Mouse (Mus musculus): Measurements from ENCODE around the gene Ripor1. TPM values are rescaled to one million over a fixed set of nuclear protein-coding genes. Genes with fewer than 3 reads are reported as not detected.
A peak's percentile ranks its signal among the peaks of the same experiment; 100 is the strongest.

Ripor1 gene
- total RNA-seq, 2 experiments from 2014 or later = 46.0 to 49.0 TPM

DNA sequence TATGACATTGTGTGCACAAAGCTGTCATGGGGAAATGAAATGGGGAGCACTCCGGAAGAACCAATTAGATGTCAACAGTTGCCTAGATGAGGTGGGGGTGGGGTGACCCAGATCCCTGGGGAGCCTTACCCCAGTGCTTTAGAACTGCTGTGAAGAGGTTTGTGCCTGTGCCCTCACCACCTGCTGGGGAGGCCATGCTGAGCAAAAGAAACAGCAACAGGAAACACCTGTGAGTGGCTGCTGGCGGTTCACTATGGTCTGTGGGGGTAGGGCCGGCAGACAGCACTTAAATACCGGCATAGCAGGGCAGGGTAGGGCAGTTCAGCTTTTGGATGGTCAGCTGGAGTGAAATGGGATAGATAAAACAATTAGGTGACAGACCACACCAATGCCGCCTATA, 18.1 kb downstream of the Ripor1 start:
- no peak for DNase-seq
- intact Hi-C loops (cut with DNase I) = loop anchor here (2.0 kb wide), 1 partner anchor 62 kb away; no protein-coding TSS in a partner anchor

DNA sequence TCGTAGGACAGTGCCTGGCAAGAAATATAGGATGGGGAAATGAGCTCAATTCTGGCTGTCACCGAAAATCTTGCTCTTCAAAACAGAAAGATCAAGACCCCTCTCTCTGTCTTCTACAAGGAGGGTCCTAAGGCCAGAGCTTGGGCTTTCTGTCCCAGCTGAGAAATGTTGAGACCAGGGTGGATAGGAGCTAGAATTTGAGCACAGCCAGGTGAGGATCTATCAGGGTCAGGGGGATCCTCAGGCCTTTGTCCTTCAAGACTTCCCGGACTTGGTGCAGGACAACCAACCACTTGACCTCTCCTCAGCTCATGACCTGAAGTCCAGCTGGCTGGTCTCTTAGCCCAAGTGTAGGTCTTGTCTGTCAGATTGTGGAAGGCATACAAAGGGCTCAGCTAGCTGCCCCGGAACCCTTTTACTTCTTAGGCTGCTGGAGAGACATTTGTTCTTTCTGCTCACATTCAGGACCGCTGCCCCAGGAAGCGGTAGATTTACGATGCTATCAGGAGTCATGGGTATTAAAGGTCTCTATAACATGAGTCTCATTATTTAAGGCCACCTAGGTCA, 18.7 kb downstream of the Ripor1 start:
- intact Hi-C loops (cut with DNase I) = loop anchor here (2.0 kb wide), 1 partner anchor 61 kb away; no protein-coding TSS in a partner anchor
- no peak for DNase-seq

DNA sequence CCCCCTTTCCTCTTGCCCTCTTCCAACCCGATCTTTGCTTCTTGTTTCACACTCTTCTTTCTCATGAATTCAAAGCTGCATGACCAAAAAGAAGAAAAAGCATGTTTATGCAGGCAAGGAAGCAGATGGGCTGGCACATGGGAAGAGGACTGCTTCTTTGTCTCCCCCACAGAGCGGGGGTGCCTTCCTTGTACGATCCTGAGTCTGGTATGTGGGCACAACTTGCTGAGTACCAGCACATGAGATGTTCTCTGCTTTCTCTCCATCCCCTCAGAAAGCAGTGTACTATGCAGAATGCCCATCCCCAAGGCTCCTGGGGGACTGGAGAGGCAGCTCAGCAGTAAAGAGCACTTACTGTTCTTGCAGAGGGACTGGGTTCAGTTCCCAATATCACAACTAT, 19.3 kb downstream of the Ripor1 start:
- no peak for DNase-seq

DNA sequence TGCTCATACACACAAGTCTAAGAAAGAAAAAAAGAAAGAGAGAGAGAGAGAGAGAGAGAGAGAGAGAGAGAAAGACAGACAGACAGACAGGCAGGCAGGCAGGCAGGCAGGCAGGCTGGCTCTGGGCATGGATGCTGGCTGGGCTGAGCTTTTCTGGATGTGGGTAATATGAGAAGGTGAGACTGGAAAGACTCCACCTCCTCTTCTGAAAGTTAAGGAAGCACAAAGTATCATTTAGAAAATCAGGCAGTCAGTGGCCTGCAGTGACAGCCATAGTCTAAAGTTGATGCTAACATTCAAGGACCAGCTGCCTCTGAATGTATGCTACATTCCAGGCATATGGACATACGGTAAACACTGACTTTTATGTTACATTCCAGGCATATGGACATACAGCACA, 19.8 kb downstream of the Ripor1 start:
- intact Hi-C loops (cut with DNase I) = no loop called here
- DNase-seq = no peak

More for the DNA sequence above, 19.3 kb downstream of the Ripor1 start:
- intact Hi-C loops (cut with DNase I) = no loop called here

DNA sequence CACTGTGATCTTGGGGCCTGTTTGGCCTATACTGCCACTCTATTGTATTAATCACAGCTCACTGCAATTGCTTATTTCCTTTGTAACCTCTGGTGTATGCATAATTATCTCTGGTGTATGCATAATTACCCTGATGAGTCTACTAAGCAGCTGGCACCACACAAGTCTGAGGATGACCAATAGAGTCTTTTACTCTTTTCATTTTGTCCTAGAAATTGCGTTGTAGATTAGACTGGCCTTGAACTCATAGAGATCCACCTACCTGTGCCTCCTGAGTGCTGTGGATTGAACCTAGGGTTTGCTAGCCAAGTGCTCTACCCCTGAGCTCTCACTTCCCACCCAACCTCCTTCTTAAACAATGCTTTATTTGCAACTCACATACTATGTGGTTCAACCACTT, 21.0 kb downstream of the Ripor1 start:
- intact Hi-C loops (cut with DNase I) = no loop called here
- no peak for DNase-seq

DNA sequence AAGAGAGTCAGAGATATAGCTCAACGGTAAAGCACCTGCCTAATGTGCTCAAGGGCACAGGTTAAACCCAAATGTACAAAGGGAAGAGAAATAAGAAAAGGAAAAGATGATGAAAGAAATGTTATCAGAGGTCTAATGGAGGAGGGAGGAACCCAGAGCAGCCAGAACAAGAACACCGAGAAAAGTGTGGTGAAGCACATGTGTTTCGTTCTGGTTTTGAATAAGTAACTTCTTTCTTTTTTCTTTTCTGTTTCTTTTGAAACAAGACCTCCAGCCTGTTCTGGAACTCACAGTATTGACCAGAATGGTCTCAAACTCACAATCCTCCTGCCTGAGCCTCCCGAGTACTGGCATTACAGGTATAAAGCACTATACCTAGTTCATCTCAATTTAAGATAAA, 24.3 kb downstream of the Ripor1 start:
- intact Hi-C loops (cut with DNase I) = no loop called here
- no peak for DNase-seq

DNA sequence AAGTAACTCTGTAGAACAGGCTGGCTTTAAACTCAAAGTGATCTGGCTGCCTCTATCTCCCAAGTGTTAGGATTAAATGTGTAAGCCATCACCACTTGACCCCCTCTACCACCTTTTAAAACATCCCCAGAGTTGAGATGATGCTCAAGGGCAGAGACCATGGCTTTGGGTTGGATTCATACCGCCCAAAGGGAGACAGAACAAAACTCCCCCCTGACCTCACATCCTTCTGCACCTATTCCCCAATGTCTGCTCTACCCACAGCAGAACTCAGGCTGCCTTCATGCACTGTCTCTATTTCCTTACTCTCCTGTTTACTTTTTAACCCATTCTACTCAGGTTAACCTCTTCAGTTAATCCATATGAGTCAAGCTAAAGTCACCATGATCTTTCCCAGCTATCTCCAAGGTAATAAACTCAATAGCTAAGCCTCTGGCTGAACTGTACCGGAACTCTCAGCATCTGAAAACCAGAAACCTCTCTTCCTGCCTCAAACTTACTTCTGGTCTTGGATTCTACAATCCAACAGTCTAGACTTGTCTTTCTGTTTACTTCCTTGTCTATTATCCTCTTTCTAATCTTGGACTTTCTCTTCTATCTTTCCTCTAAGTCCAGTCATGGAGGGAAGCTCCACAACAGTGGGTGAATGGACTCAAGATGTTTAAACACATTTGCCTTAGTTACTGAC, 29.9 kb downstream of the Ripor1 start:
- DNase-seq = no peak
- intact Hi-C loops (cut with DNase I) = loop anchor here (5.0 kb wide), 1 partner anchor 52 kb away; the partner anchor contains the start of gene Carmil2

DNA sequence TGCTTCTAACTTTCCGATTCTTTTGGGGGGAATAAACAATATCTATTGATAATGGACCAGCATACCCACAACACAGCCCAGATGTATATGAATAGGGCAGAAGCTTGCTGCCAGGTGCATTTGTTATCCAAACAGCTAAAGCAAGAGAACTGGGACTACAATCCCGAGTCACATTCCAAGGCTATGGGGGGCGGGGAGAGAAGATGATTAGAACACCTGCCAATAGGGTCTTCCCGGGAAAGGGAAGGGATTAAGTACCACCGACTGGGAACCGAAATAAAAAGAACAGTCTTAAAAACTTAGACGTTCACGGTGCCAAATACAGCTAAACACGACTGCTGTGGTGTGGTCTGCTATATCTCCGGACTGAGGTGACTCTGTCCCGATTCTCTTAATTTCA, 30.4 kb downstream of the Ripor1 start:
- intact Hi-C loops (cut with DNase I) = loop anchor here (5.0 kb wide), 1 partner anchor 52 kb away; the partner anchor contains the start of gene Carmil2
- no peak for DNase-seq

DNA sequence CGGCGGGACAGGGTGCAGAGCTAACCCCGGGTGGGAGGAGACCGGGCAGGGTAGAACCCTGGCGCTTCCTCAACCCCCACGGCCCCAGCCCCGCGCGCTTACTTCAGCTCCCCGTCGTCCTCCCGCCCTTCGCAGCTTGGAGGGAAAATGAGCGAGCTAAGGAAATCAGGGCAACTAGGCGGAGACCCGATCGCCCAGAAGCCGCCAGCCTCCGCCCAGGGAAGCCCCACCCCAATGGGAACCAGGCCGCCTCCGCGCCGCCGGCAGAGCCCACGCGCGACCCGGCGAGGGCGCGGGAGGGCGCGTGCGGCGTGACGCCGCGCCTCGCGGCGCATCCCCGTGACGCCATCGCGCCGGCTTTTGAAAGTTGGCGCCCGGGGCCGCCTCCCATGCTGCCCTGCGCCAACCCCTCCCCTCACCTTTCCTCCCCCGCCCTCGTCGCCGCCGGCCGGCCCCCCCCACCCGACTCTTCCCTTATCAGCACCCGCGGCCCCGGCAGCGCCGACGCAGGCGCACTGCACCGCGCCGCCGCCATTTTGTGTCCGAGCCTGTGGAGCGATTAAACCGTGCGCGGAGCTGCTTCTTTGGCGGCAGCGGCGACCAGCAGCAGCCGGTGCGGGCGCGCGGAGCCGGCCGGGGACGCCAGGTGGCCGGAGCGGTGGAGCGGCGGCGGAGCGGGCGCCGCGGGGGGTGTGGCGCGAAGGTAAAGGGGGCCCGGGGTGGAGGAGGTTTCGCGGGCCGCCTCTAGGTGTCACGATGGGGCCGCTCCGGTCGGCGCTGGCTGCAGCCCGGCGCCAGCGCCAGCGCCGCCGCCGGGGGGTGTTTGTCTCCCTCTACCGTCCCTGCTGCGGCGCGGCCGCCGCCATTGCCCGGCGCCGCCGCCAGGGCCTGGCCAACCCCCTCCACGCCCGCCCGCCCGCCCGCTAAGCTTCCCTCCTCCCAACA, 31.2 kb downstream of the Ripor1 start, which contains the start of gene Ctcf:
Gene Ctcf (plus strand): TSS at position 551 of the 945 bp plus-strand sequence.
- intact Hi-C loops (cut with DNase I) = loop anchor here (5.0 kb wide), 1 partner anchor 51 kb away; the partner anchor contains the start of gene Carmil2
- DNase-seq = peak; percentile 93 to 95

DNA sequence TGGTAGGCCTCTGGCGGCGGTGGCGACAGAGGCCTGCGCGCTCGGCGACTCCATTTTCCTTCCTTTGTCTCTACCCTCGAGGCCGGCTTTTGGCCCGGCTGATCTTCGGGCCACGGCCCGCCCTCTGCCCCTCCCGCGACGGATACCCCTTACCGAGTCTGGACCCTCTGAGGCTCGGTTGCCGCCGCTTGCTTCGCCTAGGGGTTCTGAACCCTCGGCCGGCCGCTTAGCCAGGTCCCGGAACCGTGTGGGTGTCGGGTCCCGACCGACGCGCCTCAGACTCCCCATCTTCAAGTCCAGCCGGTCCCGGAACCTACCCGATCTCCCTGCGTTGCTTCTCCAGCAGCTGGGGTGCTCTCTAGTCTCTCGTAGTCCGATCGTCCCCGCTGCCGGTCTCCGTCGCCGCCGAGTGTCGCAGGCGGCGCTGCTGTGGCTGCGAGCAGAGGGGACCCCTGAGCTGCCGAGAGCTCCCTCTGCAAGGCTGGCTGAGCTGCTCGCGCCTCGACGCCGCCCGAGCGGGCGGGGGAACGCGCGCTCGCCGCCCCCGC, 32.0 kb downstream of the Ripor1 start, which contains the start of gene Agrp:
Gene Agrp (minus strand): TSS at position 431 of the 548 bp plus-strand sequence.
- no peak for DNase-seq
- intact Hi-C loops (cut with DNase I) = loop anchor here (5.0 kb wide), 1 partner anchor 50 kb away; the partner anchor contains the start of gene Carmil2

DNA sequence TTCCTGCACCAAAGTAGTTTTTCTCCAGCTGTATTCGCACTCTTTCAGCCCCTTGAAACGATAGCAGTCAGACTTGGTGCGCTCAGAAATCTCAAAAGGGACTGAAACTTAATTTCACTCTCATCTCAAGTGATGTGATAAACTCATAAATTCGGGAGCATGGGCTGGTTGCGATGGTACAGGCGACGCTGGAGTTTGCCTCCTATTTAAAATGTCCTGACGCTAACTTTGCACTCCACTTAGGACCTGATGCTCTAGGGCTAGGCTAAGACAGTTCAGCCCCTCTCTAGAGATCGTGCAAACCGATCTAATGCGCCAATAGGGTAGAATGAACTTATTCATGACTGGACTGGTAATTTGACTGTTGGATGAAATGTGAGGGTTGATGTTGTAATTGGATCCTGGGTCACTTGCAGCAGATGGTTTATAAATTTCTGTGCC, 32.6 kb downstream of the Ripor1 start:
- no peak for DNase-seq
- intact Hi-C loops (cut with DNase I) = loop anchor here (5.0 kb wide), 1 partner anchor 50 kb away; the partner anchor contains the start of gene Carmil2

DNA sequence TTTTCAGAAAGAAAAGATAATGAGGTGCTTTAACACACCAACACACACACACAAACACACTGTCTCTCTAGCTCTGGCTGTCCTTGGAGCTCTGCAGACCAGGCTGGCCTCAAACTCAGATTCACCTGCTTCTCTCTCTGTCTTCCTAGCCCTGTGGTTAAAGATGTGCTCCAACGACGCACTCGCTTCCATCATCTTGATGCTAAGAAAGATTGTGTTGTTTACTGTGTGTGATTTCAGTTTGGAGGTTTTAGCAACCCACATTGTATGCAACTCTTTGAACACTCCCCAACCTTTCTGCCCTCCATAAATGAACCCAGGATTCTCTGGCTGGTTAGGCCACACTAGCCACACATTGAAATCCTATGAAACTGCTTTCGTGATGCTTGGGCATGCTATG, 33.5 kb downstream of the Ripor1 start:
- no peak for DNase-seq
- intact Hi-C loops (cut with DNase I) = loop anchor here (5.0 kb wide), 1 partner anchor 49 kb away; the partner anchor contains the start of gene Carmil2

DNA sequence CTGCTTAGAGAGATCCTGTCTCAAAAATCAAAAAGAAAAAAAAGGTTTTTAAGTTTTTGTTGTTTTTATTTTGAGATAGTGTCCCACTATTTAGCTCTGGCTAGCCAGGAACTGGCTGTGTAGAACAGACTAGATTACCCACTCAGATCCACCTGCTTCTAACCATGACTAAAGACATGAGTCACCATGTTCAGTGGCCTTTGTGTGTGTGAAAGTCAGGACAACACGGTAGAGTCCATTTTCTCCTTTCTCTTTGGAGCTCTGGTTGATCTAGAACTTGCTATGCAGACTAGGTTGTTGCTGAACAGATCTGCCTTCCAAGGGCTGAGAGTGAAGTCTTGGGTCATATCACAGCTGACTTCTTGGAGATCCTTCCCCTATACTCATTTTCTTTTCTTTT, 34.8 kb downstream of the Ripor1 start:
- DNase-seq = no peak
- intact Hi-C loops (cut with DNase I) = loop anchor here (5.0 kb wide), 1 partner anchor 47 kb away; the partner anchor contains the start of gene Carmil2

DNA sequence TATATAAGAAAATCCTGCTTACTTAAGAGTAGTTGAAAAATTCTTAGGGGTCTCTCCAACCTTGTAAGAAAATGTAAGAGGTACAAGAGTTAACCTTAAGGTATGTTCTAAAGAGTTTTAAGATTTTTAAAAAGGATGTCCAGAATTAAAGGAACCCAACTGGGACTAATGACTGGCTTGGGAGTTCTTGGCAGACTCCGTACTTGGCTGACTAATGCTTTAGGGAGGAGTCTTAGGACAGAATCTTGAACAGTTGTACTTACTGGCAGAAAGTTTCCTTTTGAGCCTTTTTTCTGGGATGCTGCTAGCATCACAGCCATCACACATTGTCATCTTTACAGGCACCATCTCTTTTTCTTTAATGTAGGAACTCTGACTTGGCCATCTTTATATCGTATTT, 35.5 kb downstream of the Ripor1 start:
- intact Hi-C loops (cut with DNase I) = no loop called here
- DNase-seq = peak; percentile 12 to 54

DNA sequence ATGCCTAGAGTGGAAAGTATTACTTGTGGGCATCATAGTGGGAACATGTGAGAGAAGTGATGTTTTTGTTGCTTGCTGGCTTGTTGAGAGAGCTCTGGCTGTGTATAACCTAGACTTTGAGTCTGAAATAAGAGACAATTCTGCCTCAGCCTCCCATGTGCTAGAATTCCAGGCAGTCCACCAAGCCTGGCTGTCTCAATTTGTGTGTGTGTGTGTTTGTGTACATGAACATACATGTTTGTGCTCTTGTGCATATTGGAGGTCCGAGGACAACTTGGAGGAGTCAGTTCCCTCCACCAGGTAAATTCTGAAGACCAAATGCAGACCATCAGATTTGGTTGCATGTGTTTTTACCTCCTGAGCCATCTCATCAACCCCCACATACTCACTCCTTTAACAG, 40.1 kb downstream of the Ripor1 start:
- no peak for DNase-seq
- intact Hi-C loops (cut with DNase I) = no loop called here

DNA sequence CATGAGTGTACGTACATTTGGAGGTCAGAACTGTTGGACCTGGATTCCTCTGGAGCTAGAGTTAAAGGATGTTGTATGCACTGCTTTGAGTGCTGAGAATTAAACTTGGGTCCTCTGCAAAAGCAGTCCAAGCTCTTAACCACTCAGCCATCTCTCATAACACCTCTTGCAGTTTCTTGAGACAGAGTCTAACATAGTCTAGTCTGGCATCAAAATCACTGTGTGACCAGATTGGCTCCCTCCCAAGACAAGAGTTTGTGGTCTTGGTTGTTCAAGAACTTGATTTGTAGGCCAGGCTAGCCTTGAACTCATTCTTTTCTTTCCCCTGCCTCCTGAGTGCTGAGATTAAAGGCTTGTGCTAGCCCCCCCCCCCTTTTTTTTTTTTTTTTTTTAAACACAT, 43.9 kb downstream of the Ripor1 start:
- intact Hi-C loops (cut with DNase I) = no loop called here
- no peak for DNase-seq

DNA sequence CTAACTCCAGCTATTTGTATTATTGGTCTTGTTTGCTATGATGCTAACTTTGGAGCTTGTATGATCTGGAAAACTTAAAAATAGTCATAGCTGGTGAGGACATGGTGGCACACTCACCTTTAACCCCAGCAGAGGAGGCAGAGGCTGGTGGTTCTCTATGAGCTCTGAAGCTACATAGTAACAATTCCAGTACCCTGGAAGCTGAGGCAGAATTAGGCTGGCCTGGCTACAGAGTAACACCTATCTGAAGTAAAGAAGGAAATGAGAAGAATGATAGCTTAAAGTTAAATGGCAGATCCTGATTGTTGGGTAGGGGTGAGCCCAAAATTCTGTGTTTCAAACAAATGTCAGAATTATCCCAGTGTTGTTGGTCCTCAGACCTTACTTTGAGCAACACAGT, 52.6 kb downstream of the Ripor1 start:
- intact Hi-C loops (cut with DNase I) = no loop called here
- DNase-seq = no peak

DNA sequence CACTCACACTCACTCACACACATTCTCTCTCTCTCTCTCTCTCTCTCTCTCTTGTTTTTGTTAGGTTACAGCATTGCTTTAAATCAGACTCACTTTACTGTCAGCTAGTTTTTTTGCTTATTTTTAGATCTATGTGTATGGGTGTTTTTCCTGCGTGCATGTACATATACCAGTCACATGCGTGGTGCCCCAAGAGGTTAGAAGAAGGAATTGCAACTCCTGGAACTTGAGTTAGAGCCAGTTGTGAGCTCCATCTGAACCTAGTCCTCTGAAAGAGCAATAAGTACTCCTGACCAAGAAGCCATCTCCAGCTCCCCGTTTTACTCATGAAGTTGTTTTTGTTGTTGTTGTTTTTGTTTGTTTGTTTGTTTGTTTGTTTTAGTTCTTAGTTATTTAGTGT, 56.1 kb downstream of the Ripor1 start:
- no peak for DNase-seq
- intact Hi-C loops (cut with DNase I) = no loop called here
